Mouse (Mus musculus): ENCODE data around the gene Olfr1080. TPM values are rescaled to one million over a fixed set of nuclear protein-coding genes. Genes with fewer than 3 reads are reported as not detected.
"Not testable (repeated sequence)": the region's sequence is repeated elsewhere in the genome, so short reads cannot be mapped to it uniquely, and the experiment has no call there.

Gene Olfr1080
- polyA plus RNA-seq (2015; fragmentation: Nextera tagmentation; extraction: Ambion mirVana) = not detected in 2 replicates

DNA sequence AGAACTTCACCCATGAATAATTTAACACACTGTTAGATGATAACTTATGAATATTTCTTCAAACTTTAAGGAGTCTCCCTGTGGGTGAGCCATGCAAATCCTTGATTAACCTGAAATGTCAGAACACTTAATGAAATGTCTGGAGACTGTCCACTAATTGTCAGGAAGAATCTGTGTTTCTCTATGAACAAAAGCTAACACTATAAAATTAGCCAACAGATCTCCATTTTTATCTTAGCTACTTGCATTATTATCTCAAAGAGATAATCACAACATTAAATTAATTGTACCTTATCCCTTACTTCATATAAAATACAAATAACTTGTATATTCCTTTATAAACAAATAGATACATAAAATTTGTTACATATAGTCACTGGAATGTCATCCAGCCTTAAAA is at the start of gene Olfr1080:
Gene Olfr1080, minus strand, starts transcription at position 101 of the 400 bp plus-strand sequence.
- not testable (repeated sequence) for H3K27me3 ChIP-seq; H3K36me3 ChIP-seq (ENCODE audit: poor library complexity, severe bottlenecking); H3K4me3 ChIP-seq; H3K9ac ChIP-seq; H3K9me3 ChIP-seq (replicated peaks); H3K27ac ChIP-seq; H3K4me2 ChIP-seq; H3K4me1 ChIP-seq; ATAC-seq

DNA sequence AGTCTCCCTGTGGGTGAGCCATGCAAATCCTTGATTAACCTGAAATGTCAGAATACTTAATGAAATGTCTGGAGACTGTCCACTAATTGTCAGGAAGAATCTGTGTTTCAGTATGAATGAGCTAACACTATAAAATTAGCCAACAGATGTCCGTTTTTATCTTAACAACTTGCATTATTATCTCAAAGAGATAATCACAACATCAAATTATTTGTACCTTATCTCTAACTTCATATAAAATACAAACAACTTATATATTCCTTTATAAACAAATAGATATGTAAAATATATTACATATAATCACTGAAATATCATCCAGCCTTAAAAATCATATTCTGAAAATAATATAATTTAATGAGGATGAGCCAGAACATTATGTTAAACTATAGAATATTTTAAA is 40.8 kb upstream of the Olfr1080 start, which contains the start of gene Olfr1082:
Gene Olfr1082, minus strand, starts transcription at position 101 of the 400 bp plus-strand sequence.
- WGBS = 52% methylated on average over 1 of the region's 1 CpGs
- H3K4me1 ChIP-seq = not testable (repeated sequence)

DNA sequence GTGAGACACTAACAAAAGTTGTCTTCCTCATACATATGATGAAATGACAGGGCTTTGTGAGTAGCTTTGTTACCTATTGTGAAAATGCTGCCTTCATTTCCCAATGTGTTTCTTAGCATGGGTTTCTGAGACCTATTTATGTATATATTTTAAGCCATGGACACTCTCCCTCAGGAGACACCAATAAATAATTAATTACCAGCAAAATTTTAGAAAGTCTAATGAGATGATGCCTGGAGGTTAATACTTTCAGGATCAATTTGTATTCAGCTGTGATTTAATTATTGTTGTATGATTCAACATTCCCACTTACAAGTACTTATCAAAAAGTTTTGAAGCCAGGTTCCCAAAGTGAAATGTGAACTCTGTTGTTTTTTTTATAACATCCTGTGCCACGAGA is 15.7 kb downstream of the Olfr1080 start, which contains the start of gene Olfr1079:
Gene Olfr1079, minus strand, starts transcription at position 101 of the 400 bp plus-strand sequence.
- H3K36me3 ChIP-seq (ENCODE audit: poor library complexity, severe bottlenecking) = no peaks in the 10 kb centered on the region
- no peak within 1 kb of the TSS for H3K27ac ChIP-seq
- no peak for ATAC-seq
- H3K4me1 ChIP-seq = no peaks in the 10 kb centered on the region
- 33% methylated on average over 1 of the region's 1 CpGs for WGBS
- no peaks in the 10 kb centered on the region for H3K9me3 ChIP-seq (replicated peaks)
- no peak within 1 kb of the TSS for H3K4me2 ChIP-seq
- H3K27me3 ChIP-seq = no peaks in the 10 kb centered on the region
- H3K9ac ChIP-seq = no peak within 1 kb of the TSS
- H3K4me3 ChIP-seq = no peak within 1 kb of the TSS

More for the DNA sequence above, 40.8 kb upstream of the Olfr1080 start, which contains the start of gene Olfr1082:
- not testable (repeated sequence) for H3K4me3 ChIP-seq; H3K36me3 ChIP-seq (ENCODE audit: poor library complexity, severe bottlenecking); H3K27me3 ChIP-seq; H3K9me3 ChIP-seq (replicated peaks); H3K9ac ChIP-seq; H3K27ac ChIP-seq; ATAC-seq; H3K4me2 ChIP-seq

DNA sequence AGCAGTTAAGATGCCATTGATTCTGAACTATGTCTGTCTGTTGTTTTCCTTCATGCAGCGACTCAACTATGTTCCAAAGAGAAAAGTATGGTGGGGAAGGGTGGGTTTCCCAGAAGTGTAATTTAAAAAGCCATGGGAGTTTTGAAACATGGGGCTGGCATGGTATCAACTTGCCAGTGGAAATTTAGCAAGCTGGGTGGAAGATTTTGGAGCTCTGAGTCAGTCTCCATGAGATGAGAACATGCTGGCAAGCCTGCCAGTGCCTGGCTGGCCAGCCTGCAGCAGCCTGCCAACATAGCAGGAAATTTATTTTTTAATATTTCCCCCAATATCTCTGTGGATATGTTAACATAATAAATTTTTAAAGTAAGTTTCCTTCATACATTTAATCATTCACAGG is 27.0 kb downstream of the Olfr1080 start:
- Histone ChIP-seq H3K4me2 (no peak overlapping the region), H3K4me3 (no peak overlapping the region), H3K9ac (no peak overlapping the region), H3K27ac (no peak overlapping the region), H3K27me3 (no peaks in the 10 kb centered on the region), H3K9me3 (replicated peaks) (no peaks in the 10 kb centered on the region), H3K4me1 (no peaks in the 10 kb centered on the region), H3K36me3 (ENCODE audit: poor library complexity, severe bottlenecking) (no peaks in the 10 kb centered on the region)
- 77% methylated on average over 1 of the region's 1 CpGs for WGBS
- ATAC-seq = no peak

DNA sequence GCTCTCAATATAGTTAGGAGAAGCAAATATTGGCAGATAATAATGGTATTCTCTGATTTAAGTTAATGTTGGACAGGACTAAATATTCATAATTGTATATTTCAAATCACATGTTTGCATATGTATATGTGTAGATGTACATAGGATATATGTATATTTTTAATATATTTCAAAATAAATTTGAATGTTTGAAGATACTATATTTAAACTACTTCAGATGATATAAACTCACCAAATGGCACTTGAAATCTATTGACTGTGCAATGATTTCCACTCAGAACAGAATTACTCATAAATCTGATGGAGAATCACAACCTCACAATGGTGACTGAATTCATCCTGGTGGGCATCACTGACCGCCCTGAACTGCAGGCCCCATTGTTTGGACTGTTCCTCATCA is 49.9 kb downstream of the Olfr1080 start, which contains the start of gene Olfr1076:
Gene Olfr1076, plus strand, starts transcription at position 301 of the 400 bp plus-strand sequence.
- ATAC-seq = no peak
- 82% methylated on average over 1 of the region's 1 CpGs for WGBS
- Histone ChIP-seq H3K9ac (no peak within 1 kb of the TSS), H3K27ac (no peak within 1 kb of the TSS), H3K9me3 (replicated peaks) (no peaks in the 10 kb centered on the region), H3K36me3 (ENCODE audit: poor library complexity, severe bottlenecking) (no peaks in the 10 kb centered on the region), H3K27me3 (no peaks in the 10 kb centered on the region), H3K4me3 (no peak within 1 kb of the TSS), H3K4me1 (no peaks in the 10 kb centered on the region), H3K4me2 (no peak within 1 kb of the TSS)

Other genes starting within 250 kb of the Olfr1080 start
- not detected in 2 replicates for gene Olfr1053, start 243.0 kb downstream of the Olfr1080 start, polyA plus RNA-seq (2015; fragmentation: Nextera tagmentation; extraction: Ambion mirVana)
- not detected in 2 replicates for gene Olfr1054, start 222.8 kb downstream of the Olfr1080 start, polyA plus RNA-seq (2015; fragmentation: Nextera tagmentation; extraction: Ambion mirVana)
- not detected in 2 replicates for gene Olfr1055, start 208.0 kb downstream of the Olfr1080 start, polyA plus RNA-seq (2015; fragmentation: Nextera tagmentation; extraction: Ambion mirVana)
- gene Olfr1056, start 195.8 kb downstream of the Olfr1080 start, polyA plus RNA-seq (2015; fragmentation: Nextera tagmentation; extraction: Ambion mirVana) = not detected in 2 replicates
- not detected in 2 replicates for gene Olfr1057, start 179.8 kb downstream of the Olfr1080 start, polyA plus RNA-seq (2015; fragmentation: Nextera tagmentation; extraction: Ambion mirVana)
- gene Olfr1058, start 169.7 kb downstream of the Olfr1080 start, polyA plus RNA-seq (2015; fragmentation: Nextera tagmentation; extraction: Ambion mirVana) = not detected in 2 replicates
- not detected in 2 replicates for gene Olfr1061, start 144.2 kb downstream of the Olfr1080 start, polyA plus RNA-seq (2015; fragmentation: Nextera tagmentation; extraction: Ambion mirVana)
- not detected in 2 replicates for gene Olfr1062, start 131.5 kb downstream of the Olfr1080 start, polyA plus RNA-seq (2015; fragmentation: Nextera tagmentation; extraction: Ambion mirVana)
- not detected in 2 replicates for gene Olfr1065, start 107.6 kb downstream of the Olfr1080 start, polyA plus RNA-seq (2015; fragmentation: Nextera tagmentation; extraction: Ambion mirVana)
- not detected in 2 replicates for gene Olfr1066, start 102.0 kb downstream of the Olfr1080 start, polyA plus RNA-seq (2015; fragmentation: Nextera tagmentation; extraction: Ambion mirVana)
- not detected in 2 replicates for gene Olfr228, start 70.8 kb downstream of the Olfr1080 start, polyA plus RNA-seq (2015; fragmentation: Nextera tagmentation; extraction: Ambion mirVana)
- not detected in 2 replicates for gene Olfr1076, start 49.8 kb downstream of the Olfr1080 start, polyA plus RNA-seq (2015; fragmentation: Nextera tagmentation; extraction: Ambion mirVana)
- not detected in 2 replicates for gene Olfr1079, start 15.8 kb downstream of the Olfr1080 start, polyA plus RNA-seq (2015; fragmentation: Nextera tagmentation; extraction: Ambion mirVana)
- not detected in 2 replicates for gene Olfr1082, start 40.7 kb upstream of the Olfr1080 start, polyA plus RNA-seq (2015; fragmentation: Nextera tagmentation; extraction: Ambion mirVana)
- gene Olfr1084, start 81.5 kb upstream of the Olfr1080 start, polyA plus RNA-seq (2015; fragmentation: Nextera tagmentation; extraction: Ambion mirVana) = not detected in 2 replicates
- not detected in 2 replicates for gene Olfr1085, start 103.8 kb upstream of the Olfr1080 start, polyA plus RNA-seq (2015; fragmentation: Nextera tagmentation; extraction: Ambion mirVana)
- gene Olfr1086, start 121.9 kb upstream of the Olfr1080 start, polyA plus RNA-seq (2015; fragmentation: Nextera tagmentation; extraction: Ambion mirVana) = not detected in 2 replicates
- gene Olfr1087, start 140.2 kb upstream of the Olfr1080 start, polyA plus RNA-seq (2015; fragmentation: Nextera tagmentation; extraction: Ambion mirVana) = not detected in 2 replicates
- not detected in 2 replicates for gene Olfr1089, start 175.5 kb upstream of the Olfr1080 start, polyA plus RNA-seq (2015; fragmentation: Nextera tagmentation; extraction: Ambion mirVana)
- not detected in 2 replicates for gene Olfr1090, start 200.8 kb upstream of the Olfr1080 start, polyA plus RNA-seq (2015; fragmentation: Nextera tagmentation; extraction: Ambion mirVana)
- not detected in 2 replicates for gene Olfr1093, start 224.2 kb upstream of the Olfr1080 start, polyA plus RNA-seq (2015; fragmentation: Nextera tagmentation; extraction: Ambion mirVana)